20 mouse cellular contexts compared by ENCODE assay signal in genomic region chr14:121653241-121653640, GRCm38 (mm10).
A peak's percentile ranks its signal among the peaks of the same experiment; 100 is the strongest.
DNase-seq lines count a peak whose midpoint lies in the region; ATAC-seq and TF ChIP-seq lines count a peak whose summit lies in the region.
"Had no signal": no experiment of that assay in that cellular context is flagged by ENCODE, and none has a peak within 500 bp of the region (broad histone marks: within the 10 kb centered on the region; RNA-seq: fewer than 3 reads in every experiment).

No protein-coding gene starts in this region.

- DNase-seq in heart, embryonic 10.5 days (ENCODE audit: low spot score): no peak
- DNase-seq in heart, adult 8-10 months (ENCODE audit: low spot score): no peak
- DNase-seq in stomach, postnatal 0 days (ENCODE audit: low spot score): no peak
- peak; percentile 92 to 95 for DNase-seq in cerebellum, postnatal 25 days
- no peak for DNase-seq in frontal cortex, postnatal 10 days (ENCODE audit: low spot score in 2 of 2)
- no peak for DNase-seq in layer of hippocampus, adult 8-10 months (ENCODE audit: low spot score in 2 of 2)
- DNase-seq in embryo, embryonic 11 days: no peak
- DNase-seq: gastrocnemius, postnatal 14 days; kidney, adult 2 months; layer of hippocampus, postnatal 36 days; lung, postnatal 10 days; right cerebral cortex, postnatal 4 days; thymus, postnatal 14 days had no signal

- no peak for ATAC-seq in stomach, embryonic 16.5 days (ENCODE audit: insufficient read depth, low FRiP score)
- no peak for ATAC-seq in stomach, postnatal 0 days (ENCODE audit: low FRiP score, low TSS enrichment)
- ATAC-seq: liver, embryonic 12.5 days had no signal

- peaks cover 8% of the 10 kb centered on the region; the same call in 1 of the 2 replicates for H3K36me3 ChIP-seq in heart, embryonic 10.5 days
- peaks cover 3% of the 10 kb centered on the region; the same call in 1 of the 2 replicates for H3K36me3 ChIP-seq in stomach, embryonic 16.5 days (ENCODE audit: control insufficient read depth, insufficient read depth, low read length)
- H3K36me3 ChIP-seq in stomach, postnatal 0 days (ENCODE audit: control insufficient read depth, insufficient read depth, low read length): peaks cover 14% of the 10 kb centered on the region
- H3K36me3 ChIP-seq: embryonic facial prominence, embryonic 12.5 days; limb, embryonic 10.5 days; liver, embryonic 12.5 days had no signal

- H3K27me3 ChIP-seq in heart, embryonic 10.5 days (ENCODE audit: insufficient read depth, poor library complexity, severe bottlenecking): no peaks in the 10 kb centered on the region
- H3K27me3 ChIP-seq in stomach, embryonic 16.5 days (ENCODE audit: control insufficient read depth, insufficient read depth, low read length): no peaks in the 10 kb centered on the region
- no peaks in the 10 kb centered on the region for H3K27me3 ChIP-seq in stomach, postnatal 0 days (ENCODE audit: control insufficient read depth, insufficient read depth, low read length)
- H3K27me3 ChIP-seq: embryonic facial prominence, embryonic 12.5 days; liver, embryonic 12.5 days; neural tube, embryonic 13.5 days had no signal

- peak overlapping the region; percentile 79 for H3K27ac ChIP-seq in heart, embryonic 10.5 days
- H3K27ac ChIP-seq in stomach, embryonic 16.5 days (ENCODE audit: low read length): 0 out of 2 replicates have a peak overlapping the region, but pooled peaks have one; percentile 1
- no peak overlapping the region for H3K27ac ChIP-seq in stomach, postnatal 0 days (replicated peaks)
- H3K27ac ChIP-seq: embryonic facial prominence, embryonic 12.5 days; hindbrain, embryonic 14.5 days; limb, embryonic 10.5 days; liver, embryonic 12.5 days; neural tube, embryonic 13.5 days had no signal

- H3K4me2 ChIP-seq in stomach, embryonic 16.5 days (ENCODE audit: low read depth, low read length): no peak overlapping the region
- H3K4me2 ChIP-seq in stomach, postnatal 0 days (replicated peaks; ENCODE audit: low read depth): no peak overlapping the region
- H3K4me2 ChIP-seq: embryonic facial prominence, embryonic 12.5 days; hindbrain, embryonic 14.5 days; liver, embryonic 12.5 days; neural tube, embryonic 13.5 days had no signal

- no peak for TF ChIP-seq EP300 in stomach, postnatal 0 days (optimal IDR thresholded peaks at IDR 0.05)

- H3K4me3 ChIP-seq in heart, embryonic 10.5 days: no peak overlapping the region
- no peak overlapping the region for H3K4me3 ChIP-seq in stomach, embryonic 16.5 days (replicated peaks; ENCODE audit: low read length)
- no peak overlapping the region for H3K4me3 ChIP-seq in stomach, postnatal 0 days (ENCODE audit: low read depth, low read length)
- H3K4me3 ChIP-seq: embryonic facial prominence, embryonic 12.5 days; limb, embryonic 10.5 days; liver, embryonic 12.5 days; megakaryocyte, embryonic 14.5 days; neural tube, embryonic 13.5 days had no signal

- peaks cover 37% of the 10 kb centered on the region for H3K4me1 ChIP-seq in heart, embryonic 10.5 days
- peaks cover 14% of the 10 kb centered on the region for H3K4me1 ChIP-seq in stomach, embryonic 16.5 days (ENCODE audit: control insufficient read depth, insufficient read depth, low read length)
- H3K4me1 ChIP-seq in stomach, postnatal 0 days (replicated peaks; ENCODE audit: control insufficient read depth, insufficient read depth): no peaks in the 10 kb centered on the region
- H3K4me1 ChIP-seq: neural tube, embryonic 13.5 days had no signal

- no peak for TF ChIP-seq CTCF in stomach, postnatal 0 days (IDR thresholded peaks at IDR 0.05; ENCODE audit: low read depth)

- WGBS in heart, embryonic 10.5 days: 77% methylated on average over 7 of the region's 7 CpGs
- 56% methylated on average over 7 of the region's 7 CpGs for WGBS in stomach, embryonic 16.5 days
- WGBS in stomach, postnatal 0 days: 60% methylated on average over 7 of the region's 7 CpGs

- H3K9me3 ChIP-seq in heart, embryonic 10.5 days: no peaks in the 10 kb centered on the region
- no peaks in the 10 kb centered on the region for H3K9me3 ChIP-seq in stomach, embryonic 16.5 days (replicated peaks; ENCODE audit: control insufficient read depth, low read length)
- H3K9me3 ChIP-seq in stomach, postnatal 0 days (ENCODE audit: control insufficient read depth, low read length): no peaks in the 10 kb centered on the region
- H3K9me3 ChIP-seq: embryonic facial prominence, embryonic 12.5 days; limb, embryonic 10.5 days; liver, embryonic 12.5 days; neural tube, embryonic 13.5 days had no signal

- H3K9ac ChIP-seq in stomach, embryonic 16.5 days (ENCODE audit: low read length): no peak overlapping the region
- no peak overlapping the region for H3K9ac ChIP-seq in stomach, postnatal 0 days (ENCODE audit: low read length)
- H3K9ac ChIP-seq: embryonic facial prominence, embryonic 12.5 days; hindbrain, embryonic 14.5 days; liver, embryonic 12.5 days; neural tube, embryonic 13.5 days had no signal

Comparison
In these comparisons a context has a peak if more than half of its experiments do, and no peak if none do; other contexts are left out.
1. DNase-seq: peak in cerebellum, postnatal 25 days (2 of 2); none in heart, embryonic 10.5 days (single experiment), heart, adult 8-10 months (single experiment), stomach, postnatal 0 days (single experiment), frontal cortex, postnatal 10 days (0 of 2), layer of hippocampus, adult 8-10 months (0 of 2) and embryo, embryonic 11 days (single experiment).